Mouse (Mus musculus) liver, embryonic 14.5 days (tissue): ENCODE measurements around the gene 3110040M04Rik.
A peak's percentile ranks its signal among the peaks of the same experiment; 100 is the strongest.
"Not testable (repeated sequence)": the region's sequence is repeated elsewhere in the genome, so short reads cannot be mapped to it uniquely, and the experiment has no call there.

Experiments
- CTCF ChIP-seq: IDR thresholded peaks from 2 replicates; pipeline ENCODE4 v1.5.1; 2016; ENCODE audit warnings: antibody characterized with exemption, low read depth, control low read depth
- EP300 ChIP-seq: IDR thresholded peaks from 2 replicates; pipeline ENCODE4 v1.6.1; 2016; ENCODE audit warnings: antibody characterized with exemption, low read depth

DNA sequence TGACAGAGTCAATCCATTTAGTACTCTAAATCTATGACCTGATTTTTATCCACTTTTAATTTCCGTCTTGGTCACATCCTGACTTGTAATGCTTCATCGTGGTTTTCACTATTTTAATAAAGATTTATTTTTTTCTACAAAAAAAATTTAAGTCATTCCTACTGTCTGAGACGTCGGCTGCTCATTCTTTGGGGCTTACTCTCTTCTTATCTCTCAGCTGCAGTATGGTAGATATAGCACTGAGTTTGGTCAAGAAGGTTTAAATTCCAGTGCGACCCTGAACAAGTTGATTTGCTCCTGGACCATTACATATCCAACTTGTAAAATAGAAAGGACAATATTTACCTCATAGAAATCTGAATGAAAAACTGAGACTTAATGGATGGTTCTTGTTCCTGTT lies 7.7 kb downstream of the 3110040M04Rik start:
- not testable (repeated sequence) for TF ChIP-seq CTCF
- peak; percentile 41 for TF ChIP-seq EP300
